Mouse (Mus musculus) frontal cortex, adult 2 months (tissue): ENCODE results near the gene Rdh5. TPM values are rescaled to one million over a fixed set of nuclear protein-coding genes. Genes with fewer than 3 reads are reported as not detected.

Experiments used
- DNase-seq, 2 experiments: peaks; one replicate each; pipeline ENCODE4 v3.0.0; 2022; ENCODE audit warnings: low spot score in 1 of 2; ENCODE audit errors: extremely low spot score in 1 of 2
- polyA plus RNA-seq: library from polyadenylated mRNA; depleted of rRNA; stranded (reverse); fragments of >200 nt; gene quantifications from 2 replicates; pipeline ENCODE4 v1.2.3, GENCODE M21; 2012

Gene Rdh5
- polyA plus RNA-seq, 1 experiment = 12.3 TPM

DNA sequence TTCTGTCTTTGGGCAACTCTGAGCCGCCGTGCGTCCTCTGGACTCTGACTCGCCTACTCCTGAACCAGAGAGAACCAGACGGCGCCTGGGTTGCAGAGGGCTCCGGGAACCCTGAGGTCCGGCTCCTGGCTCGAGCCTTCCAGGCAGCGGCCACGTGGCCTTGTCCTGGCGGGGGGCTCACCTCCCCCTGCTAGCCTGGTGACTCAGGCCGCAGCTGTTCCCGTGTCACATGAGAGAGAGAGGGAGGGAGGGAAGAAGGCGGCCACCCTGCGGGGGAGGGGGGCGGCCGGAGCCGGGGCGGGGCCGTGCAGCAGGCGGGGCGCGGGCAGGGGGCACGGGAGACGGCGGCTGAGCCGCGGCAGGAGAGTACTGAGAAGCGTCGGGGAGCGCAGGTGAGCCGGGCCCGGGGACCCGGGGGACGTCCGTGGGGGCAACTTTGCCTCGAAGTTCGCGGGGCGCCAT is 13.1 kb downstream of the Rdh5 start:
- peak; percentile 58 to 67 for DNase-seq

DNA sequence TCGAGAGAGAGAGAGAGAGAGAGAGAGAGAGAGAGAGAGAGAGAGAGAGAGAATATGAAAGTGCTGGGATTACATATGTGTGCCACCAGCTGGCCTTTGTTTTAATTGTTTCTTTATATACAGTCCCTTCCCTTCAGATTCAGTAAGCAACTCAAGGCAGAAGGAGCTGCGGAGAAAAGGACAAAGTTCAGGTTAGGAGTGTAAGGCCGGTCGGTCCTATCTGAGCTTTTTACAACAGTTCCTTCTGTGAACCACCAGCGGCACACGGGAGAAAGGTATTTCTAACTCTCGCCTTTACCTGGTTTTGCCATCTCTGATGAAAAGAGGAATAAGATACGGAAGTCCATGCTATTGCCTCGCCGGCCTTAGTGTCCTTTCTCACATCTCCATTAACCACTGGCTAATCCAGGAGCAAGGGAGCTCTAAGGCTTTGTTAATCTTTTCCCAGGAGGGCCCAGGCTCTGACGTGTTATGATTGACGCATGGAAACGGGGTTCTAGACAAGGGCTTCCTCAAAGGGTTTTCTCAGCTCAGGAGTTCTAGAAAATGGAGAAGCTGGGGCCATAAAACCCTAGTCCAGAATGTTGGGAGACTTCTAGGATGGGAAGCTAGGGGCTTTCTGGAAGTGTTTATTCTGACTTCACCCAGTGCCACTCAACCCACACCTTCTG is 13.8 kb downstream of the Rdh5 start:
- DNase-seq = no peak

GRCm38 (mm10) chr10:128904812-128905211 is 17.9 kb downstream of the Rdh5 start:
- no peak for DNase-seq

DNA sequence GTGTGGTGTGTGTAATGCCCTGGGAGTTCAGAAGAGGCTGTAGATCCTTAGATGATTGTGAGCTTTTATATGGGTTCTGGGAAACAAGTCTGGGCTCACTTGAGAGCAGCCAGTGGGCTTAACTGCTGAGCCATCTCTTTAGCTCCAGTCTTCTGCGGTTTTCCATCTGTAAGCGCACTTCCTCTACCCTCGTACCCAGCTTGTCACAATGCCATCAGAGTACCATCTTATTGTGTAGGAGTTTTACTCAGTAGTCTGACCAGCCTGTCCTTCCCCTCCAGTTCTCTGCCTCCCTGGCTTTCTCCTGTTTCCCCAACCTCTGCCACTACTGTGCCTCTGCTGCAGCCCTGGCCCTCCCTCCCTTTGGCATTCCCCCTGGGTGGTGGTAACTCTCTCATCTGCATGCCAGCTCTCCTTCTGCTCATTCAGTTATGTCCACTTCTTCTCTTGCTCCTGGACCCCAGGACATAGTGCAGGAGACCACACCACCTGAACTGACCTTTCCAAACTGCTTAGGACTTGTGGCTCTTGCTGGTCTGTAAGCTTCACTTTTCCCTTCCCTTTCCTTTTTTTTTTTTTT is 20.2 kb downstream of the Rdh5 start:
- no peak for DNase-seq

- no peak for DNase-seq
These were observed 21.3 kb downstream of the Rdh5 start for GRCm38 (mm10) chr10:128901409-128901808.

- DNase-seq = no peak
These were observed 22.0 kb downstream of the Rdh5 start, which contains the start of gene Cd63 for GRCm38 (mm10) chr10:128900698-128901097. TSS of gene Cd63 (plus strand) at chr10:128900989.

DNA sequence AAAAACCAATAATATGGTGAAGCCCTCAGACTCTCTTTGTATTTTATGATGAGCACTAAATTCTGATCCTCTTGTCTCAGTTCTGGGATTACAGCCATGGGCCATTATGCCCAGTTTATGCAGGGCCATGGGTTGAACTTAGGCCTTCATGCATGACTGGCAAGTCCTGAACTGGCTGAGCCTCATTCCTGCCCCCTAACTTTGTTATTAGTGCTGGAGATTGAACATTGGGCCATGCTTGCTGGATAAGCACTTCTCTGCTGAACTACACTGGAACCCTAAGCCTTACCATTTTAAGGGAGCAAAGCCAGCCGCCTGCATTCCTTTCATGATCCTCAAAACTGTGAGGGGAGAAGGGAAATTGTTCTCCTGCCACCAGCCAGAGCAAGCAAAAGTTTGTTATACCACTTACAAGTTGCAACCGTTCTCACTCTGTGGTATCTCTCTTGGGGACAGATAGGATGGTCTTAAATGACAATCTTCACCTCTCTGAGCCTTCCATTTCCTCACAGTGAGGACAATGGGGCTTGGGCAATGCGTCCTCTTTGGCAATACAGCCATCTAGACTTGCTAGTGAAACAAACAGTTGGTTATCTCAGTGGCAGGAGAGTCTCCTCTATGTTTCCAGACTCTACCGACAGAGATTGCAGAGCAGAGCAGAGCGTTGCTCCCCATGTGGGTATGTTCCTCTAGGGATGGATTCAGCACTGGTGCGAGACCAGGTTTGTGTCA is 22.8 kb downstream of the Rdh5 start:
- no peak for DNase-seq

GRCm38 (mm10) chr10:128897501-128897900 is 25.2 kb downstream of the Rdh5 start:
- peak in 1 of 2 experiments; percentile 62 for DNase-seq

DNA sequence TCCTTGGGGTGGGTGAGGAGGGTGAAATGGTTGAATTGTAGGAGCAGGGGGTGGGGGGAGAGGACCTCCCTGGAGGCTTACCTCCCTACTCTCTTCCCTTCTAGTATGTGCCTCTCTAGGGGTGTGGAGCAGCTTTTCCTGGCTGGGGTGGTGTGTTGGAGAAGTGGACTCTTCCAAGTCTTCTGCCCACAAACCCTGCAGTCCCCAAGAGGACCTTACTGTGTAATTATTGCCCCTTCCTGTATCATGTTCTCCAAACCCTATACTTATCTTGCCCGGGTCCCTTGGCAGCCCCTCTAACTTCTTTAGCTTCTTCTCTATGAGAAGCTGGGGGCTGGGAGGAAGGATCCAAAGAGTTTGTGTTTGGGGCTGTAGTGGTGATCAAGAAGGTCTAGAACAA is 25.9 kb downstream of the Rdh5 start:
- no peak for DNase-seq

- peak in 1 of 2 experiments; percentile 53 for DNase-seq
These were observed 26.6 kb downstream of the Rdh5 start for GRCm38 (mm10) chr10:128895952-128896693.

- DNase-seq = peak; percentile 56 to 94
These were observed 27.3 kb downstream of the Rdh5 start for GRCm38 (mm10) chr10:128895437-128895836.

- DNase-seq = no peak
These were observed 30.4 kb downstream of the Rdh5 start for GRCm38 (mm10) chr10:128892246-128892645.

DNA sequence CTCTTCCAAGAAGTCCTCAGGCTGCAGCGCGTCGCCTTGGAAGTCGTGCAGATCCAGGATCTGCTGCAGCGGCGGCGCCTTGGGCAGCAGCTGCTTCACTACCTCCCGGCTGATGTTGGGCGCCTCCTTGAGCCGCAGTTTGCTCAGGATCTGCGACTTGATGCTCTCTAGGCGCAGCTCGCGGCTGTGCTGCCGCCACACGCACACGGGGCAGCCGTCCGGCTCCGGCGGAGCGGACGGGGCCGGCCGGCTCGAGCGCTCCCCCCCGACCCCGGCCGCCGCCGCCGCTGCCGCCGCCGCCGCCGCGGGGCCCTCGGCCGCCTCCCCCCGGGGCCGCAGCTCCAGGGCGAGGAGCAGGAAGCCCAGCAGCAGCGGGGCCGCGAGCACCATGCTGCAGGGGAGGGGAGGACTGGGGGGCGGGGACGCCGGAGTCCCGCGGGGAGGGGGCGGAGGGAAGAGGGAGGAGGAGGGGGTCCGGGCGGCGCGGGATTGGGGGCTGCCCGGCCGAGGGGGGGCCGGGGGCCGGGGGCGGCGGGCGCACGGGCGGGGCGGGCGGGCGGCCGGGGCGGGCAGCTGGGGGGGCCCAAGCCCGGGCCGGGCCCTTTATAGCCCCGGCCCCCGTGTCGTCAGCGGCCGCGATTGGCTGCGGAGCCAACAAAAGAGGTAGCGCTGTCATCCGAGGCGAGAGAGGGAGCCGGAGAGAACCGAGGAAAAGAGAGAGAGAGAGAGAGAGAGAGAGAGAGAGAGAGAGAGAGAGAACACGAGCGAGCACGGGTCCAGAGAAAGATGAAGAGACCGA is 31.2 kb downstream of the Rdh5 start, which contains the start of gene Gdf11:
Gene Gdf11, minus strand, starts transcription at position 423 of the 799 bp plus-strand sequence.
- DNase-seq = peak in 1 of 2 experiments; percentile 53

DNA sequence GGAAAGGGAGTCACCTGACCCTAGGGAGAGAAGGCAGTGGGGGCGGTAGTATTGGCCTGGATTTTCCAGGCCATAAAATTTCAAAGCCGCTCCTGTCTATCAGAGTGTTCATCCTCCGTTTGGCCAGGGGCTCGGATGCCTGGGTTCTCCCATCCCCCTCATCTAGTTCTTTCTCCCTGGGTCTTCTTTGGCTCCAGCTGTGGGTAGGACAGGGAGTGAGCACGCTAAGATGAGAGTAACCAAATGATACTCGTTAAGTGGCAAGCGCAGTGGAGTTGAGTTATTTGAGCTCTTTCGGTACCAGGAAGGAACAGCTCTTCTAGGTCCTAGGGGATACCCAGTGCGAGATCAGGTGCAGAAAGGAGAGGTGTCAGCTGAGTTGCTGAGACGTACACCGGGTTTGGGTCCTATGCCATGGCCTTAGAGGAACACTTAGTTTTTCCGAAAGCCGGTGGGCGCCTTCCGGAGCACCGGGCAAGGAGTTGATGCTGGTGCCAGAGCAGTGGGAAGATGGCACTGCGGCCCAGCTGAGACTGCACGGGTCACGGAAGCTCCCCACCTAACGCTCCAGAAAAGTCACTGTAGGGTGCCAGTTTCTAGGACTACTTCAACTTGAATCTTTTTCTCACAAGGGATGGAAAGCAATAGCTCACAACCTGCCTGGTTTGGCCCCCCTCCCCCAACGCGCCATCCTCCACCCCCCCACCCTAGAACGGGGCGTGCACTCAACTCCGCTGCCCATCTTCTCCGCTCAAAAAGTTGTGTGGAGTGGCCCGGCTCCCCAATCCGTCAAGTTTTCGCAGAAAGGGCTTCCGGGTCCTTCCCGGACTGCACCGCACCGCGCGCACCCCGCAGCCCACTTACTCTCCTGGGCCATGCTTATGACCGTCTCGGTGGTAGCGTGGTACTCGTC is 32.0 kb downstream of the Rdh5 start:
- DNase-seq = no peak

DNA sequence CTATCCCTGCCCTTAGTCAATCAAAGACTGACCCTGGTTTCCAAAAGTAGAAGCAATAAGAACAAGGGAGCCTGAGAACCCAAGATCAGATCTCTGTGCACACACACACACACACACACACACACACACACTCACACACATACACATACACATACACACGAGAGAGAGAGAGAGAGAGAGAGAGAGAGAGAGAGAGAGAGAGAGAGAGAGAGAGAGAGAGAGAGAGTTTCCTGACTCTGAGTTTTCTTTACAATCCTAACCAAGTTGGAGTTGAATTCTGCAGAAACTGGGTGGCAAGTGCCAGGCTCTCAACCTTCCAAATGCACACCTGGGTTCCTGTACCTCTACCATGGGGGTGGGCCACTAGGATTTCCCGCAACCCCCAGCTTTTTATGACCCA is 32.8 kb downstream of the Rdh5 start:
- DNase-seq = no peak

- DNase-seq = no peak
These were observed 33.5 kb downstream of the Rdh5 start for GRCm38 (mm10) chr10:128888941-128889827.

DNA sequence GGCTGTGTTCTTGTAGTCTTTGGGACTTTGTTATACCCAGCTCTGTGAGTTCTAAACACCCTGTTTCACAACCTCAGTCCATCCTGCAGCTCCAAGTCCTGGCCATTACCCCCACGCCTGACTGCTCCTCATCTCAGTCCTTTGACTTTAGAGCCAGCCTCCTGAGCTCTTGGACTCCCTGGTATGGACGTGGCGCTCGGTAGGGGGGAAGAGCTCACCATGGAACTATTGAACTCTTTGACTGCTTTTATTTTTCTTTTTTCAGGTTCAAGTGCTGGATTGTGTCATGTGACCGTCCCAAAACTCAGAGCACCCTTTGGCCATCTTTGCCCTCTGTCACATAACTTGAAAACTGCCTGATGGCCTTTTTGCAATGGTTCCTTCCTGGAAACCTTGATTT is 40.6 kb downstream of the Rdh5 start:
- no peak for DNase-seq

DNA sequence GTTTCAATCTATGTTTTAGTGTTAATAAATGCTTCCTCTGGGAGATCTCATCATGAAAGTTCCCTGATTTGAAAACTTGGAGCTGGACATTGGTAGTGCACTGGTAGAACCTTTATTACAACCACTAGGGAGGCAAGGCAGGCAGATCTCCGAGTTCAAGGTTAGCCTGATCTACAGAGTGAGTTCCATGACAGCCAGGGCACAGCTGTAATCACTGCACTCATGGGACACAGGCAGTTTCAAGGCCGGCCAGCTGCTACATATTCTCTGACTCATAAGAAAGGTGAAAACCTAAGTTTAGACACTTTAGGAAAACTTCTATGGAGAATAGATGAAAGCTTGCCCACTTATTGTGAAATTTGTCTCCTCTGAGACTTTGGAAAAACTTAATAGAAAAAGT is 43.9 kb downstream of the Rdh5 start:
- DNase-seq = no peak
